Mouse (Mus musculus) G1E (cell line): Measurements from ENCODE around the gene Fam83e.

ENCODE experiments used
- CTCF ChIP-seq: IDR thresholded peaks from 2 replicates; pipeline ENCODE4 v1.5.1; 2012; ENCODE audit warnings: low read depth, low read length, inconsistent platforms, mixed read lengths
- GATA1 ChIP-seq: IDR thresholded peaks from 2 replicates; pipeline ENCODE4 v1.6.1; 2012; ENCODE audit warnings: borderline replicate concordance, low read length, inconsistent platforms, mixed read lengths
- GATA2 ChIP-seq: IDR thresholded peaks from 2 replicates; pipeline ENCODE4 v1.6.1; 2012; ENCODE audit warnings: low read depth, low read length, inconsistent platforms, borderline replicate concordance
- POLR2AphosphoS5 ChIP-seq: IDR thresholded peaks from 2 replicates; pipeline ENCODE4 v1.6.1; 2012; ENCODE audit warnings: low read depth, low read length, inconsistent platforms; ENCODE audit not compliant: insufficient replicate concordance
- TAL1 ChIP-seq: conservative IDR thresholded peaks from 2 replicates; pipeline ENCODE4 v1.6.1; 2012; ENCODE audit warnings: low read depth, low read length, inconsistent platforms, mixed read lengths

DNA sequence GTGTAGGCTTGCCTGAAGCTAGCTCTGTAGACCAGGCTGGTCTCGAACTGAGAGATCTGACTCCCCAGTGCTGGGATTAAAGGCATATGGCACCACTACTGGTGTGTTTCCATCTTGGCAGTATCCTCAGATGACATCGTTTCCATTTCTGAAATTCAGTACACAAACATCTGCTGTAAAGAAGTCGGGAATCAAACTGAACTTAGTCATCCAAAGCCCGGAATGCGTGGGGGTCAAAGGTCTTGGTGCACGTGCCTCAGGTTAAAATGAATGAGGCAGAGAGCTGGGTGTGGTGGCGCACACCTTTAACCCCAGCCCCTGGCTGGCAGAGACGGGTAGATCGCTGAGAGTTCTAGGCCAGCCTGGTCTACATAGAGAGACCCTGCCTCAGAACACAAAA is 29.1 kb downstream of the Fam83e start:
- no peak for TF ChIP-seq CTCF
- no peak for TF ChIP-seq GATA1
- TF ChIP-seq TAL1 = no peak
- no peak for TF ChIP-seq POLR2AphosphoS5
- no peak for TF ChIP-seq GATA2
